Mouse (Mus musculus) small intestine, adult 2 months (tissue): ENCODE data around the gene Hnrnpk. TPM values are rescaled to one million over a fixed set of nuclear protein-coding genes. Genes with fewer than 3 reads are reported as not detected.

ENCODE experiments used
- H3K27ac ChIP-seq: fragments of 200-500 bp; 2 replicates; pipeline ENCODE4 v1.5.1; 2012; ENCODE audit warnings: low read depth, low read length, control low read depth, inconsistent platforms; ENCODE audit not compliant: insufficient read depth
- H3K27me3 ChIP-seq: fragments of 200-500 bp; 2 replicates; pipeline ENCODE4 v1.6.1; 2012; ENCODE audit warnings: mild to moderate bottlenecking, moderate library complexity, low read length, inconsistent platforms; ENCODE audit not compliant: control insufficient read depth, insufficient read depth
- H3K36me3 ChIP-seq: fragments of 200-500 bp; 2 replicates; pipeline ENCODE4 v1.6.1; 2012; ENCODE audit warnings: mild to moderate bottlenecking, low read length, control low read depth, inconsistent platforms; ENCODE audit not compliant: control insufficient read depth, insufficient read depth
- H3K4me1 ChIP-seq: fragments of 200-500 bp; 2 replicates; pipeline ENCODE4 v1.6.1; 2012; ENCODE audit warnings: low read length, inconsistent platforms, mixed read lengths; ENCODE audit not compliant: control insufficient read depth, insufficient read depth, insufficient read length
- H3K4me3 ChIP-seq: fragments of 200-500 bp; 2 replicates; pipeline ENCODE4 v1.5.1; 2012; ENCODE audit warnings: low read depth, mild to moderate bottlenecking, control low read depth, inconsistent platforms, low read length, moderate library complexity
- CTCF ChIP-seq: fragments of 200-500 bp; IDR thresholded peaks from 2 replicates; pipeline ENCODE4 v1.5.1; 2012; ENCODE audit warnings: low read depth, mild to moderate bottlenecking, control low read depth, inconsistent platforms, low read length, moderate library complexity, mixed read lengths; ENCODE audit not compliant: insufficient replicate concordance, insufficient read length; ENCODE audit errors: extremely low read depth
- POLR2A ChIP-seq: fragments of 200-500 bp; IDR thresholded peaks from 2 replicates; pipeline ENCODE4 v1.6.1; 2012; ENCODE audit warnings: low read depth, mild to moderate bottlenecking, control low read depth, inconsistent platforms, low read length, moderate library complexity
- WGBS: fragments of 180-500 bp; shearing (Covaris S2); methylation state at CpG from one replicate; pipeline ENCODE4 v1.1.7; 2018; 5-methylcytosine and 5-hydroxymethylcytosine counted together
- polyA plus RNA-seq: library from polyadenylated mRNA; depleted of rRNA; stranded (reverse); fragments of >200 nt; gene quantifications from 2 replicates; pipeline ENCODE4 v1.2.3, GENCODE M21; 2012

The Hnrnpk gene
- polyA plus RNA-seq, 1 experiment, result 97.8 TPM

GRCm38 (mm10) chr13:58423061-58423660 is 20.0 kb upstream of the Hnrnpk start:
- no peak overlapping the region for H3K4me3 ChIP-seq
- 0 out of 2 replicates have a peak, but pooled peaks cover 2% of the 10 kb centered on the region for H3K27me3 ChIP-seq
- WGBS, result 29% methylated on average over 10 of the region's 10 CpGs
- no peak overlapping the region for H3K27ac ChIP-seq
- H3K36me3 ChIP-seq, result no peaks in the 10 kb centered on the region
- TF ChIP-seq CTCF (no peak), POLR2A (no peak)
- H3K4me1 ChIP-seq, result no peaks in the 10 kb centered on the region

DNA sequence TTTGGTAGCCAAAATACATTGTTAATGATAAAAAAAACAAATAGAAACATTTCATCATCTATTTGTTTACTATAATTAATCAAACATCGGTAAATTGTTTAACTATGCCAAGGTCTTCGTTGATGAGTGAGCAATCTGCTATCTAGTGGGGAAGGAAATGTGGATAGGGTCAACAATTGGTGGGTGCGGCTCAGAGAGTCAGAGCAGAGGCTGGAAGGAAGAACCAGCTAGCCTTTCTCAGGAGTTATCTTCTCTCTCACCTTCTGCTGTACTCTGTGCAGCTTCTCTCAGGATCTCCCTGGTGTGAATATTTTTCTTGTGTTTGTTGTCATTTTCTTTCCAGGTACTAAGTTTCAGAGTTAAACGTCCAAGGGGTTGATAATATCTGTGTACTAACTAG is 19.1 kb upstream of the Hnrnpk start:
- 47% methylated on average over 4 of the region's 4 CpGs for WGBS
- H3K27ac ChIP-seq, result no peak overlapping the region
- H3K36me3 ChIP-seq, result no peaks in the 10 kb centered on the region
- H3K27me3 ChIP-seq, result 0 out of 2 replicates have a peak, but pooled peaks cover 2% of the 10 kb centered on the region
- H3K4me1 ChIP-seq, result no peaks in the 10 kb centered on the region
- no peak overlapping the region for H3K4me3 ChIP-seq
- no peak for TF ChIP-seq POLR2A

- Histone ChIP-seq H3K4me3 (no peak overlapping the region), H3K27ac (no peak overlapping the region), H3K27me3 (no peaks in the 10 kb centered on the region), H3K4me1 (no peaks in the 10 kb centered on the region), H3K36me3 (no peaks in the 10 kb centered on the region)
- TF ChIP-seq CTCF (no peak), POLR2A (no peak)
- 91% methylated on average over 4 of the region's 4 CpGs for WGBS
These were observed 17.9 kb upstream of the Hnrnpk start for GRCm38 (mm10) chr13:58421026-58421425.

- H3K27me3 ChIP-seq, result no peaks in the 10 kb centered on the region
- no peaks in the 10 kb centered on the region for H3K4me1 ChIP-seq
- WGBS, result 84% methylated on average over 1 of the region's 1 CpGs
- no peak overlapping the region for H3K27ac ChIP-seq
- H3K36me3 ChIP-seq, result no peaks in the 10 kb centered on the region
- no peak for TF ChIP-seq POLR2A
- TF ChIP-seq CTCF, result no peak
- H3K4me3 ChIP-seq, result no peak overlapping the region
These were observed 16.1 kb upstream of the Hnrnpk start for GRCm38 (mm10) chr13:58419266-58419665.

GRCm38 (mm10) chr13:58418656-58419055 is 15.5 kb upstream of the Hnrnpk start:
- no peaks in the 10 kb centered on the region for H3K4me1 ChIP-seq
- WGBS, result 85% methylated on average over 4 of the region's 4 CpGs
- no peaks in the 10 kb centered on the region for H3K36me3 ChIP-seq
- H3K27me3 ChIP-seq, result no peaks in the 10 kb centered on the region
- TF ChIP-seq POLR2A, result no peak
- TF ChIP-seq CTCF, result no peak
- no peak overlapping the region for H3K4me3 ChIP-seq
- no peak overlapping the region for H3K27ac ChIP-seq

- no peaks in the 10 kb centered on the region for H3K4me1 ChIP-seq
- TF ChIP-seq POLR2A (no peak), CTCF (no peak)
- no peak overlapping the region for H3K4me3 ChIP-seq
- H3K36me3 ChIP-seq, result 0 out of 2 replicates have a peak, but pooled peaks cover 4% of the 10 kb centered on the region
- WGBS, result 81% methylated on average over 5 of the region's 5 CpGs
- H3K27ac ChIP-seq, result no peak overlapping the region
- no peaks in the 10 kb centered on the region for H3K27me3 ChIP-seq
These were observed 12.7 kb upstream of the Hnrnpk start for GRCm38 (mm10) chr13:58415838-58416237.

GRCm38 (mm10) chr13:58415374-58415773 is 12.2 kb upstream of the Hnrnpk start:
- no peak for TF ChIP-seq CTCF
- TF ChIP-seq POLR2A, result no peak
- no peaks in the 10 kb centered on the region for H3K27me3 ChIP-seq
- H3K4me3 ChIP-seq, result no peak overlapping the region
- 65% methylated on average over 6 of the region's 6 CpGs for WGBS
- no peaks in the 10 kb centered on the region for H3K4me1 ChIP-seq
- no peak overlapping the region for H3K27ac ChIP-seq
- 0 out of 2 replicates have a peak, but pooled peaks cover 4% of the 10 kb centered on the region for H3K36me3 ChIP-seq

DNA sequence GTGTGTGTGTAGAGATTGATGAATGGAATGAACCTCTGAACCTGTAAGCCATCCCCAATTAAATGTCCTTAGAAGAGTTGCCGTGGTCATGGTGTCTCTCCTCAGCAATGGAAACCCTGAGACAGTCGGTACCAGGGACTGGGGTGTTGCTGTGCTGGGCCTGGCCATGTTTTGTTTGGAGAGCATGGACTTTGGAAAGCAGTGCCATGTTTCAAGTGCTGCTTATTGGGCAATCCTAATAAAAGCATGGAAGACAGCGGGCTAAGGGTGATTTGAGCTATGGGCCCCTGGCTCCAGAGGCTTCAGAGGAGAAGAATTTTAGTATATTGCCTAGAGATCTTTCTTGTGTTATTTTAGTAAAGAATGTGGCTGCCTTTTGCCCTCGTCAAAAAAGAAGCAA is 7.9 kb upstream of the Hnrnpk start:
- Histone ChIP-seq H3K4me1 (no peaks in the 10 kb centered on the region), H3K36me3 (peaks cover 9% of the 10 kb centered on the region), H3K4me3 (no peak overlapping the region), H3K27ac (no peak overlapping the region), H3K27me3 (no peaks in the 10 kb centered on the region)
- no peak for TF ChIP-seq CTCF
- no peak for TF ChIP-seq POLR2A
- WGBS, result 88% methylated on average over 4 of the region's 4 CpGs
